Mouse (Mus musculus) ovary, adult 10 weeks (tissue): Measurements from ENCODE around the gene Slc44a5. TPM values are rescaled to one million over a fixed set of nuclear protein-coding genes. Genes with fewer than 3 reads are reported as not detected.

Experiments used
- polyA plus RNA-seq: library from polyadenylated mRNA; stranded (reverse); fragments of 350-450 nt; fragmentation: Illumina TruSeq; extraction: RNeasy Lipid Tissue Mini Kit (QIAGEN cat#74804); gene quantifications from one replicate; pipeline ENCODE4 v1.2.3, GENCODE M21; 2014

The Slc44a5 gene
- polyA plus RNA-seq: 0.17 TPM

DNA sequence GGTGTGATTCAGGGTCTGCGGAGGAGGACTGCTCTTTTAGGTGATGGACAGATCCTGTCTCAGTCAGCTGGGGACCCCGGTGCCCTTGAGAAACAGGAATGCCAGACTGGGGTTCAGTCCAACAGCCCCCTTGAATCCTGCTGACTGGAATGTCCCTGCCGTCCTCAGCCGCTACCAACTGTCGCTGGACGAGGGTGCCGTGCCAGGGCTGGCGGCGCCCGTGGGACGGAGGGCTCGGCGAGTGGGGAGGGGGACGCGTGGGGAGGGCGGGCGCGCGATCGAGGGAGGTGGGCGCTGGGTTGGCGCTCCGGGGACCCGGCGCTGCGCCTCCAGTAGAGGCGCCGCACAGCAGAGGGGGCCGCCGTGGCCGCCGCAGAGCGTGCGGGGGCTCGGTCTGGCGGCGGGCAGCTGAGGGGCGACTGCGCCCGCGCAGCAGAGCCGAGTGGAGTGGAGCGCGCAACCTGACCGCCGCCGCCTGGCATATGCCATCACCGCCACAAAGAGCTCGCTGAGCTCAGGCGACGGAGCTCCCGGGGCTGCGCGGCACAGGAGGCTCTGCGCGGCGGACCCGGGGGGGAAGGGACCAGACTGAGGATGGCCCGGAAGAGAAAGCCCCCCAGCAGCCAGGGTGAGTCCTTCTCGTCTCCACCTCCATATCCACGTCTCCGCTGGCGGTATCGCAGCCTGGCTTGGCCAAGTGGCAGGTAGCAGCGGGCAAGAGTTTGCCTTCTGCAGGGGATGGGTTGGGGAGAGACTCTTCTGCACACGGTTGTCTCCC is at the start of gene Slc44a5:
TSS of gene Slc44a5 (plus strand) at position 266 of the 778 bp plus-strand sequence.

DNA sequence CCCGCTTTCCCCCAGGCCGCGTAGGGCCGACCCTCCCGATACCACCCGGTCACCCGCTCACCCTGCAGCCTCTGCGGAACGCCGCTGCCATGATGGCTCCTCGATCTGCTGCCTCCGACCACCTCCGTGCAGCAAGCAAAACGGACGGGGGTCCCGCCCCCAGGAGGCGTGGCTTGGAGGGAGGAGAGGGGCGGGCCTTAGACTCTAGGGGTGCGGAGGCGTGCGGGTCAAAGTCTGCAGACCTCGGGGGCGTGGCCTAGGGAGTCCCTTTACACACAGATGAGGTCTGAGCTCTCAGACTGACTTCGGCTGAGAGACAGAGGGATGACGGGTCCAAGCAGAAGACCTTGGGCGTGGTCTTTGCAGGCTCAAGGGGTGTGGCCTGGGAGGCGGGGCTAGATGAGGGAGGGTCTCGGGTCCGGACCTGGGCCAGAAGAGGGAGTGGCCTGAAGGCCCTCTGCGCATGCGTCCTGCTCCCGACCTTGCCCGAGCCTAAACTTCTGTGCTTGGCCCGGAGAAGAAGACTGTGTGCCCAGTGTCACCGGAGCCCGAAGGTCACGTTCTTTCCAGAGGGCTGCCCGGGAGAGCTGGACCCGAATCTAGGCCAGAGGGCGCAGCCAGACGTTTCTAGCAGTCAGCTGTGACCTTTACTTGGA is 28.8 kb upstream of the Slc44a5 start, which contains the start of gene Acadm:
TSS of gene Acadm (minus strand) at position 298 of the 656 bp plus-strand sequence.

Other genes starting within 250 kb of the Slc44a5 start
- gene St6galnac3, start 248.3 kb upstream of the Slc44a5 start, polyA plus RNA-seq: 7.5 TPM
- not detected for gene Asb17, start 129.2 kb upstream of the Slc44a5 start, polyA plus RNA-seq
- gene Msh4, start 67.3 kb upstream of the Slc44a5 start, polyA plus RNA-seq: 1.9 TPM
- gene Rabggtb, start 60.4 kb upstream of the Slc44a5 start, polyA plus RNA-seq: 58.1 TPM
- gene Acadm, start 28.8 kb upstream of the Slc44a5 start, polyA plus RNA-seq: 118 TPM